Mouse (Mus musculus): ENCODE measurements at regions not wholly inside any gene's neighbourhood (a gene's known extent, or its start where the extent isn't known, plus 50 kb on each side); places are given as distances from the start of the nearest gene placed in this dataset.

- TF ChIP-seq MAFK (IDR thresholded peaks at IDR 0.05; ENCODE audit: insufficient read depth, low read depth, low read length) (no peak), HCFC1 (IDR thresholded peaks at IDR 0.05; ENCODE audit: borderline replicate concordance, insufficient read depth, low read length) (no peak), ZNF384 (IDR thresholded peaks at IDR 0.05; ENCODE audit: low read depth, low read length) (no peak), ZC3H11A (IDR thresholded peaks at IDR 0.05; ENCODE audit: borderline replicate concordance, low read depth, low read length) (no peak), CHD2 (IDR thresholded peaks at IDR 0.05; ENCODE audit: low read depth, low read length) (no peak)
Observed at GRCm38 (mm10) chr12:45970472-45970871, 848.3 kb downstream of the Nova1 start.

Data from ES-E14 (cell line).